Mouse (Mus musculus) cerebellum, adult 9-11 months (tissue): ENCODE data around the gene Foxl1.

Source experiments
- DNase-seq: peaks from one replicate; pipeline ENCODE4 v3.0.0; 2022

Foxl1 gene

GRCm38 (mm10) chr8:121170626-121171552, 43.1 kb downstream of the Foxl1 start:
- DNase-seq = peak; percentile 9

- DNase-seq = no peak
These were observed 44.8 kb downstream of the Foxl1 start for GRCm38 (mm10) chr8:121172567-121172966.

GRCm38 (mm10) chr8:121174178-121174577, 46.4 kb downstream of the Foxl1 start:
- no peak for DNase-seq

GRCm38 (mm10) chr8:121174721-121175539, 47.2 kb downstream of the Foxl1 start:
- no peak for DNase-seq

- DNase-seq = no peak
These were observed 47.9 kb downstream of the Foxl1 start for GRCm38 (mm10) chr8:121175540-121176090.

GRCm38 (mm10) chr8:121176291-121176690, 48.6 kb downstream of the Foxl1 start:
- DNase-seq = no peak
